Mouse (Mus musculus): ENCODE measurements at regions not wholly inside any gene's neighbourhood (a gene's known extent, or its start where the extent isn't known, plus 50 kb on each side); places are given as distances from the start of the nearest gene placed in this dataset.

- 52% methylated on average over 6 of the region's 6 CpGs for WGBS
- ATAC-seq (ENCODE audit: low FRiP score, low read depth), result no peak
Observed at GRCm38 (mm10) chr6:112191032-112191431, 82.5 kb upstream of the Lmcd1 start.

GRCm38 (mm10) chr6:112197445-112197844 is 76.1 kb upstream of the Lmcd1 start:
- peak overlapping the region; percentile 34; the same call in 1 of the 2 replicates for H3K4me2 ChIP-seq (replicated peaks)
- no peak overlapping the region for H3K27ac ChIP-seq
- 11% methylated on average over 16 of the region's 16 CpGs for WGBS
- ATAC-seq (ENCODE audit: low FRiP score, low read depth), result peak; percentile 69
- H3K9me3 ChIP-seq, result no peaks in the 10 kb centered on the region
- H3K9ac ChIP-seq, result no peak overlapping the region
- H3K36me3 ChIP-seq, result no peaks in the 10 kb centered on the region
- H3K27me3 ChIP-seq (replicated peaks), result no peaks in the 10 kb centered on the region
- no peaks in the 10 kb centered on the region for H3K4me1 ChIP-seq
- H3K4me3 ChIP-seq, result no peak overlapping the region

More at GRCm38 (mm10) chr6:112191032-112191431, 82.5 kb upstream of the Lmcd1 start:
- Histone ChIP-seq H3K4me2 (replicated peaks) (no peak overlapping the region), H3K9ac (no peak overlapping the region), H3K36me3 (no peaks in the 10 kb centered on the region), H3K4me1 (no peaks in the 10 kb centered on the region), H3K27me3 (replicated peaks) (no peaks in the 10 kb centered on the region), H3K27ac (no peak overlapping the region), H3K4me3 (no peak overlapping the region), H3K9me3 (no peaks in the 10 kb centered on the region)

GRCm38 (mm10) chr6:112199241-112199640 is 74.3 kb upstream of the Lmcd1 start:
- Histone ChIP-seq H3K4me3 (no peak overlapping the region), H3K27ac (no peak overlapping the region), H3K36me3 (no peaks in the 10 kb centered on the region), H3K4me2 (replicated peaks) (no peak overlapping the region), H3K27me3 (replicated peaks) (no peaks in the 10 kb centered on the region), H3K9me3 (no peaks in the 10 kb centered on the region), H3K4me1 (no peaks in the 10 kb centered on the region), H3K9ac (no peak overlapping the region)
- ATAC-seq (ENCODE audit: low FRiP score, low read depth), result no peak
- WGBS, result 79% methylated on average over 4 of the region's 4 CpGs

- no peak overlapping the region for H3K4me2 ChIP-seq (replicated peaks)
- WGBS, result 87% methylated on average over 4 of the region's 4 CpGs
- ATAC-seq (ENCODE audit: low FRiP score, low read depth), result no peak
- no peaks in the 10 kb centered on the region for H3K4me1 ChIP-seq
- no peaks in the 10 kb centered on the region for H3K9me3 ChIP-seq
- H3K36me3 ChIP-seq, result no peaks in the 10 kb centered on the region
- no peaks in the 10 kb centered on the region for H3K27me3 ChIP-seq (replicated peaks)
- H3K27ac ChIP-seq, result no peak overlapping the region
- H3K4me3 ChIP-seq, result no peak overlapping the region
- no peak overlapping the region for H3K9ac ChIP-seq
Observed at GRCm38 (mm10) chr6:112202120-112202519, 71.4 kb upstream of the Lmcd1 start.

GRCm38 (mm10) chr6:112203321-112203720 is 70.2 kb upstream of the Lmcd1 start:
- H3K27me3 ChIP-seq (replicated peaks), result no peaks in the 10 kb centered on the region
- ATAC-seq (ENCODE audit: low FRiP score, low read depth), result no peak
- no peak overlapping the region for H3K27ac ChIP-seq
- 21% methylated on average over 2 of the region's 2 CpGs for WGBS
- H3K9ac ChIP-seq, result no peak overlapping the region
- no peaks in the 10 kb centered on the region for H3K9me3 ChIP-seq
- H3K4me3 ChIP-seq, result no peak overlapping the region
- H3K36me3 ChIP-seq, result no peaks in the 10 kb centered on the region
- no peak overlapping the region for H3K4me2 ChIP-seq (replicated peaks)
- H3K4me1 ChIP-seq, result no peaks in the 10 kb centered on the region

- no peaks in the 10 kb centered on the region for H3K27me3 ChIP-seq (replicated peaks)
- H3K36me3 ChIP-seq, result no peaks in the 10 kb centered on the region
- no peak overlapping the region for H3K4me2 ChIP-seq (replicated peaks)
- no peak overlapping the region for H3K9ac ChIP-seq
- no peaks in the 10 kb centered on the region for H3K9me3 ChIP-seq
- 70% methylated on average over 2 of the region's 2 CpGs for WGBS
- no peak overlapping the region for H3K4me3 ChIP-seq
- no peak for ATAC-seq (ENCODE audit: low FRiP score, low read depth)
- H3K27ac ChIP-seq, result no peak overlapping the region
- no peaks in the 10 kb centered on the region for H3K4me1 ChIP-seq
Observed at GRCm38 (mm10) chr6:112204956-112205355, 68.6 kb upstream of the Lmcd1 start.

- WGBS, result 88% methylated on average over 11 of the region's 11 CpGs
- no peaks in the 10 kb centered on the region for H3K36me3 ChIP-seq
- H3K27me3 ChIP-seq (replicated peaks), result no peaks in the 10 kb centered on the region
- H3K4me1 ChIP-seq, result peaks cover 3% of the 10 kb centered on the region; the same call in 1 of the 2 replicates
- no peak for ATAC-seq (ENCODE audit: low FRiP score, low read depth)
- H3K9ac ChIP-seq, result no peak overlapping the region
- no peak overlapping the region for H3K4me3 ChIP-seq
- no peaks in the 10 kb centered on the region for H3K9me3 ChIP-seq
- no peak overlapping the region for H3K27ac ChIP-seq
- H3K4me2 ChIP-seq (replicated peaks), result no peak overlapping the region
Observed at GRCm38 (mm10) chr6:112205420-112205995, 68.0 kb upstream of the Lmcd1 start.

- peak; percentile 19; the same call in 1 of the 2 replicates for ATAC-seq (ENCODE audit: low FRiP score, low read depth)
Observed at GRCm38 (mm10) chr6:112207229-112207628, 66.3 kb upstream of the Lmcd1 start.

GRCm38 (mm10) chr6:112210238-112210950 is 63.2 kb upstream of the Lmcd1 start:
- H3K9ac ChIP-seq, result no peak overlapping the region
- no peak overlapping the region for H3K27ac ChIP-seq
- ATAC-seq (ENCODE audit: low FRiP score, low read depth), result peak; percentile 81
- no peaks in the 10 kb centered on the region for H3K27me3 ChIP-seq (replicated peaks)
- no peaks in the 10 kb centered on the region for H3K36me3 ChIP-seq
- 45% methylated on average over 8 of the region's 8 CpGs for WGBS
- peaks cover 6% of the 10 kb centered on the region; the same call in 1 of the 2 replicates for H3K4me1 ChIP-seq
- no peaks in the 10 kb centered on the region for H3K9me3 ChIP-seq
- no peak overlapping the region for H3K4me3 ChIP-seq
- H3K4me2 ChIP-seq (replicated peaks), result no peak overlapping the region

More at GRCm38 (mm10) chr6:112207229-112207628, 66.3 kb upstream of the Lmcd1 start:
- Histone ChIP-seq H3K4me2 (replicated peaks) (no peak overlapping the region), H3K4me3 (no peak overlapping the region), H3K27ac (no peak overlapping the region), H3K36me3 (no peaks in the 10 kb centered on the region), H3K9me3 (no peaks in the 10 kb centered on the region), H3K9ac (no peak overlapping the region), H3K4me1 (peaks cover 6% of the 10 kb centered on the region; the same call in 1 of the 2 replicates), H3K27me3 (replicated peaks) (no peaks in the 10 kb centered on the region)
- WGBS, result 40% methylated on average over 5 of the region's 5 CpGs

GRCm38 (mm10) chr6:112216868-112217267 is 56.7 kb upstream of the Lmcd1 start:
- H3K9ac ChIP-seq, result no peak overlapping the region
- H3K27ac ChIP-seq, result no peak overlapping the region
- H3K27me3 ChIP-seq (replicated peaks), result no peaks in the 10 kb centered on the region
- no peaks in the 10 kb centered on the region for H3K4me1 ChIP-seq
- no peaks in the 10 kb centered on the region for H3K36me3 ChIP-seq
- no peaks in the 10 kb centered on the region for H3K9me3 ChIP-seq
- H3K4me3 ChIP-seq, result no peak overlapping the region
- ATAC-seq (ENCODE audit: low FRiP score, low read depth), result no peak
- WGBS, result 83% methylated on average over 3 of the region's 3 CpGs
- H3K4me2 ChIP-seq (replicated peaks), result no peak overlapping the region

- no peak overlapping the region for H3K9ac ChIP-seq
- H3K9me3 ChIP-seq, result no peaks in the 10 kb centered on the region
- no peak overlapping the region for H3K4me3 ChIP-seq
- no peaks in the 10 kb centered on the region for H3K36me3 ChIP-seq
- H3K4me1 ChIP-seq, result no peaks in the 10 kb centered on the region
- no peak overlapping the region for H3K27ac ChIP-seq
- 72% methylated on average over 1 of the region's 1 CpGs for WGBS
- ATAC-seq (ENCODE audit: low FRiP score, low read depth), result no peak
- no peaks in the 10 kb centered on the region for H3K27me3 ChIP-seq (replicated peaks)
- H3K4me2 ChIP-seq (replicated peaks), result no peak overlapping the region
Observed at GRCm38 (mm10) chr6:112218248-112218647, 55.3 kb upstream of the Lmcd1 start.

- H3K4me1 ChIP-seq, result no peaks in the 10 kb centered on the region
- no peak overlapping the region for H3K4me2 ChIP-seq (replicated peaks)
- no peaks in the 10 kb centered on the region for H3K27me3 ChIP-seq (replicated peaks)
- no peak overlapping the region for H3K9ac ChIP-seq
- 91% methylated on average over 7 of the region's 7 CpGs for WGBS
- H3K9me3 ChIP-seq, result no peaks in the 10 kb centered on the region
- H3K36me3 ChIP-seq, result no peaks in the 10 kb centered on the region
- no peak overlapping the region for H3K27ac ChIP-seq
- H3K4me3 ChIP-seq, result no peak overlapping the region
- no peak for ATAC-seq (ENCODE audit: low FRiP score, low read depth)
Observed at GRCm38 (mm10) chr6:112219641-112220040, 53.9 kb upstream of the Lmcd1 start.

- H3K27me3 ChIP-seq (replicated peaks), result no peaks in the 10 kb centered on the region
- H3K27ac ChIP-seq, result no peak overlapping the region
- H3K4me1 ChIP-seq, result no peaks in the 10 kb centered on the region
- H3K4me2 ChIP-seq (replicated peaks), result no peak overlapping the region
- no peaks in the 10 kb centered on the region for H3K9me3 ChIP-seq
- H3K9ac ChIP-seq, result no peak overlapping the region
- no peak overlapping the region for H3K4me3 ChIP-seq
- 83% methylated on average over 3 of the region's 3 CpGs for WGBS
- H3K36me3 ChIP-seq, result no peaks in the 10 kb centered on the region
- no peak for ATAC-seq (ENCODE audit: low FRiP score, low read depth)
Observed at GRCm38 (mm10) chr6:112220149-112220548, 53.4 kb upstream of the Lmcd1 start.
